Comparison of ENCODE assay signal across 13 mouse cellular contexts in the genomic region with DNA sequence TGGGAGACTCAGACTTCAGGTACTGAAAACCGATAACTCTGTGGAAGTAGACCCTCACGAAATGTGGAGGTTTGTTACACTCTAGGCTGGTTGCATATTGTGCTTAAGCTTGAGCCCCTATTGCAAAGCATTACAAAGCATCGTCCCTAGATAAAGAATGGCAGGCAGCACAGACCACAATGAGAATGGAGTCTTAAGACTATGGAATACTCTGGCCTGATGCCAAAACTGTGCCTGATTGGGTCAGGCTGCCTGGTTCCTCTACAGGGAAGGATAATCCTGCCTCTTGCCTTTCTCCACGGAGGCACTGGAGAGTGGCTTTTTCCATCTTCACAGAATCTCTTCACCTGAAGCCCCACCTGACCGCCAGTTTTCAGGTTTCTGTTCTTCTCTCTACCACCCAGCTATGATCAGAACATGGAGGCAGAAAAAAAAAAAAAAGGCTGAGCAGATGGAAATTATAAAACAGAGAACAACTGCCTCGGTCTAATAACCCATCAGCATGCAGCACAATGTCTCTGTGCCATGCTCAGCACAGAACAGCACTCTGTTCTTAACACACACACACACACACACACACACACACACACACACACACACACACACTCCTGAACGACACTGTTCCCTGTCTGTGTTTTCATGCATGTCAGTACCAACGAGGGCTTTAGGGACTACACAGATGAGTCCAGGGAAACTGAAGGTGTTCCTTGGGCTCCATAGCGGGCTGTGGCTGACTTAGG.
DNase-seq lines count a peak whose midpoint lies in the region; ATAC-seq and TF ChIP-seq lines count a peak whose summit lies in the region.
"Had no signal": no experiment of that assay in that cellular context is flagged by ENCODE, and none has a peak within 500 bp of the region (broad histone marks: within the 10 kb centered on the region; RNA-seq: fewer than 3 reads in every experiment).

No protein-coding gene starts in this region.

- no peak for TF ChIP-seq CTCF in lung, embryonic 14.5 days (IDR thresholded peaks at IDR 0.05; ENCODE audit: low read depth)
- TF ChIP-seq CTCF in midbrain, postnatal 0 days (IDR thresholded peaks at IDR 0.05): no peak

- H3K27me3 ChIP-seq in lung, embryonic 14.5 days (ENCODE audit: insufficient read depth, low read length): no peaks in the 10 kb centered on the region
- no peaks in the 10 kb centered on the region for H3K27me3 ChIP-seq in embryonic facial prominence, embryonic 14.5 days (replicated peaks; ENCODE audit: control insufficient read depth, insufficient read depth, low read length)
- no peaks in the 10 kb centered on the region for H3K27me3 ChIP-seq in forebrain, embryonic 16.5 days (replicated peaks; ENCODE audit: control insufficient read depth, insufficient read depth, low read length)
- no peaks in the 10 kb centered on the region for H3K27me3 ChIP-seq in midbrain, postnatal 0 days (ENCODE audit: insufficient read depth, low read length)
- H3K27me3 ChIP-seq in kidney, embryonic 16.5 days (ENCODE audit: insufficient read depth, low read length): no peaks in the 10 kb centered on the region
- H3K27me3 ChIP-seq: hindbrain, embryonic 15.5 days; limb, embryonic 15.5 days had no signal

- no peaks in the 10 kb centered on the region for H3K4me1 ChIP-seq in lung, embryonic 14.5 days (ENCODE audit: insufficient read depth)
- peaks cover 19% of the 10 kb centered on the region; the same call in 1 of the 2 replicates for H3K4me1 ChIP-seq in embryonic facial prominence, embryonic 14.5 days (ENCODE audit: control insufficient read depth, insufficient read depth, low read length)
- peaks cover 40% of the 10 kb centered on the region for H3K4me1 ChIP-seq in forebrain, embryonic 16.5 days (replicated peaks; ENCODE audit: control insufficient read depth, insufficient read depth, low read length)
- H3K4me1 ChIP-seq in midbrain, postnatal 0 days (ENCODE audit: insufficient read depth, low read length): peaks cover 11% of the 10 kb centered on the region; the same call in 1 of the 2 replicates
- H3K4me1 ChIP-seq in kidney, embryonic 16.5 days (ENCODE audit: insufficient read depth, low read length): 0 out of 2 replicates have a peak, but pooled peaks cover 6% of the 10 kb centered on the region
- H3K4me1 ChIP-seq: limb, embryonic 15.5 days had no signal

- H3K27ac ChIP-seq in lung, embryonic 14.5 days (ENCODE audit: low read depth): no peak overlapping the region
- no peak overlapping the region for H3K27ac ChIP-seq in embryonic facial prominence, embryonic 14.5 days (replicated peaks; ENCODE audit: low read depth, low read length)
- H3K27ac ChIP-seq in forebrain, embryonic 16.5 days (ENCODE audit: low read length): no peak overlapping the region
- H3K27ac ChIP-seq in midbrain, postnatal 0 days (ENCODE audit: low read depth, low read length): no peak overlapping the region
- H3K27ac ChIP-seq in kidney, embryonic 16.5 days (ENCODE audit: low read length): no peak overlapping the region
- H3K27ac ChIP-seq: hindbrain, embryonic 15.5 days; kidney, embryonic 15.5 days; limb, embryonic 15.5 days had no signal

- DNase-seq in lung, embryonic 14.5 days: peak; percentile 78
- DNase-seq in lung, postnatal 25 days (ENCODE audit: low spot score): no peak
- peak; percentile 83 for DNase-seq in embryonic facial prominence, embryonic 14.5 days (ENCODE audit: low spot score)
- DNase-seq in midbrain, postnatal 0 days (ENCODE audit: low spot score): peak; percentile 63
- DNase-seq: cerebellum, adult 8-10 months; lung, adult 18-20 months had no signal

- H3K36me3 ChIP-seq in lung, embryonic 14.5 days (ENCODE audit: insufficient read depth): no peaks in the 10 kb centered on the region
- H3K36me3 ChIP-seq in embryonic facial prominence, embryonic 14.5 days (ENCODE audit: control insufficient read depth, insufficient read depth, low read length): no peaks in the 10 kb centered on the region
- no peaks in the 10 kb centered on the region for H3K36me3 ChIP-seq in forebrain, embryonic 16.5 days (ENCODE audit: control insufficient read depth, insufficient read depth)
- H3K36me3 ChIP-seq in midbrain, postnatal 0 days (ENCODE audit: insufficient read depth, low read length): no peaks in the 10 kb centered on the region
- no peaks in the 10 kb centered on the region for H3K36me3 ChIP-seq in kidney, embryonic 16.5 days (ENCODE audit: insufficient read depth, low read length)
- H3K36me3 ChIP-seq: hindbrain, embryonic 15.5 days; kidney, embryonic 15.5 days; limb, embryonic 15.5 days had no signal

- H3K4me3 ChIP-seq in lung, embryonic 14.5 days (ENCODE audit: low read depth, low read length): no peak overlapping the region
- no peak overlapping the region for H3K4me3 ChIP-seq in embryonic facial prominence, embryonic 14.5 days (ENCODE audit: low read depth, low read length)
- H3K4me3 ChIP-seq in forebrain, embryonic 16.5 days (replicated peaks; ENCODE audit: low read length): no peak overlapping the region
- H3K4me3 ChIP-seq in midbrain, postnatal 0 days (ENCODE audit: low read depth, low read length): no peak overlapping the region
- no peak overlapping the region for H3K4me3 ChIP-seq in kidney, embryonic 16.5 days (ENCODE audit: low read length)
- H3K4me3 ChIP-seq: hindbrain, embryonic 15.5 days; kidney, embryonic 15.5 days; limb, embryonic 15.5 days had no signal

- no peak overlapping the region for H3K4me2 ChIP-seq in lung, embryonic 14.5 days
- no peak overlapping the region for H3K4me2 ChIP-seq in embryonic facial prominence, embryonic 14.5 days (ENCODE audit: low read depth, low read length)
- 0 out of 2 replicates have a peak overlapping the region, but pooled peaks have one; percentile 14 for H3K4me2 ChIP-seq in forebrain, embryonic 16.5 days (ENCODE audit: low read length)
- H3K4me2 ChIP-seq in midbrain, postnatal 0 days (ENCODE audit: low read depth, low read length, poor library complexity, severe bottlenecking): no peak overlapping the region
- no peak overlapping the region for H3K4me2 ChIP-seq in kidney, embryonic 16.5 days (replicated peaks; ENCODE audit: low read depth, low read length)
- H3K4me2 ChIP-seq: hindbrain, embryonic 15.5 days; kidney, embryonic 15.5 days; limb, embryonic 15.5 days had no signal

- WGBS in lung, embryonic 14.5 days: 64% methylated on average over 9 of the region's 9 CpGs
- 48% methylated on average over 8 of the region's 9 CpGs for WGBS in embryonic facial prominence, embryonic 14.5 days
- 20% methylated on average over 9 of the region's 9 CpGs for WGBS in forebrain, embryonic 16.5 days
- 32% methylated on average over 9 of the region's 9 CpGs for WGBS in midbrain, postnatal 0 days
- 62% methylated on average over 9 of the region's 9 CpGs for WGBS in kidney, embryonic 16.5 days

- no peaks in the 10 kb centered on the region for H3K9me3 ChIP-seq in lung, embryonic 14.5 days (ENCODE audit: low read depth, low read length)
- H3K9me3 ChIP-seq in embryonic facial prominence, embryonic 14.5 days (ENCODE audit: control insufficient read depth, low read length): no peaks in the 10 kb centered on the region
- no peaks in the 10 kb centered on the region for H3K9me3 ChIP-seq in forebrain, embryonic 16.5 days (ENCODE audit: control insufficient read depth, low read length)
- H3K9me3 ChIP-seq in midbrain, postnatal 0 days (ENCODE audit: low read length): no peaks in the 10 kb centered on the region
- no peaks in the 10 kb centered on the region for H3K9me3 ChIP-seq in kidney, embryonic 16.5 days (ENCODE audit: low read length)
- H3K9me3 ChIP-seq: hindbrain, embryonic 15.5 days; kidney, embryonic 15.5 days; limb, embryonic 15.5 days had no signal

- no peak overlapping the region for H3K9ac ChIP-seq in lung, embryonic 14.5 days
- no peak overlapping the region for H3K9ac ChIP-seq in embryonic facial prominence, embryonic 14.5 days (ENCODE audit: low read depth, low read length)
- no peak overlapping the region for H3K9ac ChIP-seq in forebrain, embryonic 16.5 days (replicated peaks; ENCODE audit: low read depth, low read length)
- H3K9ac ChIP-seq in midbrain, postnatal 0 days (replicated peaks; ENCODE audit: low read length, poor library complexity, severe bottlenecking): no peak overlapping the region
- no peak overlapping the region for H3K9ac ChIP-seq in kidney, embryonic 16.5 days (replicated peaks; ENCODE audit: low read length)
- H3K9ac ChIP-seq: hindbrain, embryonic 15.5 days; kidney, embryonic 15.5 days; limb, embryonic 15.5 days had no signal

- ATAC-seq in lung, embryonic 14.5 days (ENCODE audit: insufficient read depth): no peak
- ATAC-seq in embryonic facial prominence, embryonic 14.5 days (ENCODE audit: low read depth): peak; percentile 56
- ATAC-seq in forebrain, embryonic 16.5 days: peak; percentile 63
- no peak for ATAC-seq in midbrain, postnatal 0 days (ENCODE audit: low FRiP score)
- no peak for ATAC-seq in inflammation-experienced regulatory T-cells, adult 6 months
- no peak for ATAC-seq in kidney, embryonic 16.5 days (ENCODE audit: low FRiP score, low TSS enrichment)
- ATAC-seq in activated CD4-positive, CD25-positive, alpha-beta regulatory T cell, adult 4 months: no peak

Comparison
In these comparisons a context has a peak if more than half of its experiments do, and no peak if none do; other contexts are left out.
1. ATAC-seq: peak in embryonic facial prominence, embryonic 14.5 days (single experiment) and forebrain, embryonic 16.5 days (single experiment); none in lung, embryonic 14.5 days (single experiment), midbrain, postnatal 0 days (single experiment), inflammation-experienced regulatory T-cells, adult 6 months (single experiment), kidney, embryonic 16.5 days (single experiment) and activated CD4-positive, CD25-positive, alpha-beta regulatory T cell, adult 4 months (single experiment).